Comparison of ENCODE assay signal across 13 mouse cellular contexts in the genomic region with DNA sequence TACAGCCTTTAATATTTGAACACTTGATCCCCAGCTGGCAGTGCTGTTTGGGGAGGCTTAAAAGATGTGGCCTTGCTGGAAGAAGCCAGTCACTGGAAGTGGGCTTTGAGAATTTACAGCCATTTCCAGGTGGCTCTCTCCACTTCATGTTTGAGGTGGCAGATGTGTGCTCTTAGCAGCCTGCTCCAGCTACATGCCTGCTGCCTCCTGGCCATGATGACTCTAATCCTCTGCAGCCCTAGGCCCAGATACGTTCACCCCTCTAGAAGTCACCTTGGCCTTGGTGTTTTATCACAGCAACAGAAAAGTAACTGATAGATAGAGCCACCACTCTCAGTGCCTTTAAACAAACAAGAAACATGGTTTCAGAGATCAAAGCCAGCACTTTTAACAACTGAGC. TPM values are rescaled to one million over a fixed set of nuclear protein-coding genes. Genes with fewer than 3 reads are reported as not detected.
DNase-seq lines count a peak whose midpoint lies in the region; ATAC-seq lines count a peak whose summit lies in the region.
"Had no signal": no experiment of that assay in that cellular context is flagged by ENCODE, and none has a peak within 500 bp of the region (broad histone marks: within the 10 kb centered on the region; RNA-seq: fewer than 3 reads in every experiment).

No protein-coding gene starts in this region.

- H3K27ac ChIP-seq in forebrain, embryonic 15.5 days (replicated peaks), result no peak overlapping the region
- H3K27ac ChIP-seq: hindbrain, embryonic 14.5 days; left cerebral cortex, adult 2 months; limb, embryonic 15.5 days had no signal

- H3K9ac ChIP-seq in forebrain, embryonic 15.5 days (replicated peaks), result no peak overlapping the region
- H3K9ac ChIP-seq: hindbrain, embryonic 14.5 days; limb, embryonic 15.5 days had no signal

- no peak overlapping the region for H3K4me2 ChIP-seq in forebrain, embryonic 15.5 days (replicated peaks)
- H3K4me2 ChIP-seq: hindbrain, embryonic 14.5 days; limb, embryonic 15.5 days had no signal

- ATAC-seq in forebrain, embryonic 15.5 days (replicated peaks), result no peak
- ATAC-seq: forebrain, embryonic 14.5 days had no signal

- WGBS in forebrain, embryonic 15.5 days, result 80% methylated on average over 1 of the region's 1 CpGs

- 0 out of 2 replicates have a peak, but pooled peaks cover 9% of the 10 kb centered on the region for H3K36me3 ChIP-seq in forebrain, embryonic 15.5 days

- H3K4me3 ChIP-seq in forebrain, embryonic 15.5 days, result no peak overlapping the region
- H3K4me3 ChIP-seq: left cerebral cortex, adult 2 months; limb, embryonic 15.5 days had no signal

- H3K27me3 ChIP-seq in forebrain, embryonic 15.5 days, result no peaks in the 10 kb centered on the region
- H3K27me3 ChIP-seq: limb, embryonic 15.5 days had no signal

- DNase-seq in cerebellum, adult 11-12 months, result peak; percentile 9
- no peak for DNase-seq in cerebellum, postnatal 4 days (ENCODE audit: low spot score in 2 of 2)
- peak; percentile 2 for DNase-seq in kidney, postnatal 10 days
- DNase-seq in kidney, postnatal 4 days, result no peak
- peak; percentile 4 for DNase-seq in thymus, postnatal 14 days
- DNase-seq in thymus, postnatal 36 days, result no peak
- peak; percentile 1 for DNase-seq in testis, postnatal 14 days (ENCODE audit: low spot score)
- DNase-seq: lung, adult 2 months had no signal

- H3K9me3 ChIP-seq in forebrain, embryonic 15.5 days, result no peaks in the 10 kb centered on the region
- H3K9me3 ChIP-seq: limb, embryonic 15.5 days had no signal

- peaks cover 19% of the 10 kb centered on the region for H3K4me1 ChIP-seq in forebrain, embryonic 15.5 days

RNA-seq across cellular contexts. Expression of a gene that starts 46.3 kb away (rescaled TPM):
- polyA plus RNA-seq in forebrain, embryonic 15.5 days (2015; fragmentation: Nextera tagmentation; extraction: Ambion mirVana), result 15.2 and 18.8 TPM in 2 replicates

Comparison
In these comparisons a context has a peak if more than half of its experiments do, and no peak if none do; other contexts are left out.
1. DNase-seq: peak in cerebellum, adult 11-12 months (single experiment), kidney, postnatal 10 days (single experiment), thymus, postnatal 14 days (single experiment) and testis, postnatal 14 days (single experiment); none in cerebellum, postnatal 4 days (0 of 2), kidney, postnatal 4 days (0 of 2) and thymus, postnatal 36 days (0 of 2).